Mouse (Mus musculus) limb, embryonic 14.5 days (tissue): ENCODE results near the gene Efna2. TPM values are rescaled to one million over a fixed set of nuclear protein-coding genes. Genes with fewer than 3 reads are reported as not detected.

Experiments used
- ATAC-seq: fragments of 200-750 bp; cut with Nextera tagmentation; 2 replicates; pipeline ENCODE4 v1.8.0; 2017; ENCODE audit warnings: low read depth, moderate number of reproducible peaks, moderate TSS enrichment; ENCODE audit not compliant: low FRiP score
- DNase-seq: peaks from one replicate; pipeline ENCODE4 v3.0.0-alpha.2; 2015; ENCODE audit warnings: low spot score
- H3K27ac ChIP-seq: fragments of 300-500 bp; sonication (generic); replicated peaks from 2 replicates; pipeline ENCODE4 v1.5.1; 2014; ENCODE audit warnings: low read depth, mild to moderate bottlenecking, low read length, moderate library complexity, mixed read lengths
- H3K27me3 ChIP-seq: fragments of 300-500 bp; sonication (generic); 2 replicates; pipeline ENCODE4 v1.6.1; 2014; ENCODE audit warnings: low read length, mixed read lengths; ENCODE audit not compliant: control insufficient read depth, insufficient read depth
- H3K36me3 ChIP-seq: fragments of 300-500 bp; sonication (generic); 2 replicates; pipeline ENCODE4 v1.6.1; 2014; ENCODE audit warnings: mild to moderate bottlenecking, low read length, moderate library complexity, mixed read lengths; ENCODE audit not compliant: control insufficient read depth, insufficient read depth
- H3K4me1 ChIP-seq: fragments of 300-500 bp; sonication (generic); 2 replicates; pipeline ENCODE4 v1.6.1; 2014; ENCODE audit warnings: antibody characterized with exemption, low read length, mixed read lengths; ENCODE audit not compliant: control insufficient read depth, insufficient read depth
- H3K4me2 ChIP-seq: fragments of 300-500 bp; sonication (generic); replicated peaks from 2 replicates; pipeline ENCODE4 v1.6.1; 2014; ENCODE audit warnings: low read depth, mild to moderate bottlenecking, low read length, moderate library complexity; ENCODE audit not compliant: severe bottlenecking
- H3K4me3 ChIP-seq: fragments of 300-500 bp; sonication (generic); replicated peaks from 2 replicates; pipeline ENCODE4 v1.5.1; 2014; ENCODE audit warnings: low read length
- H3K9ac ChIP-seq: fragments of 300-500 bp; sonication (generic); 2 replicates; pipeline ENCODE4 v1.6.1; 2014; ENCODE audit warnings: mild to moderate bottlenecking, low read depth, low read length, moderate library complexity; ENCODE audit not compliant: severe bottlenecking
- H3K9me3 ChIP-seq: fragments of 300-500 bp; sonication (generic); 2 replicates; pipeline ENCODE4 v1.6.1; 2016; ENCODE audit warnings: low read length; ENCODE audit not compliant: control insufficient read depth
- POLR2A ChIP-seq: fragments of 200-500 bp; IDR thresholded peaks from 2 replicates; pipeline ENCODE4 v1.8.0; 2012; ENCODE audit warnings: inconsistent platforms, mild to moderate bottlenecking, moderate library complexity, borderline replicate concordance; ENCODE audit not compliant: insufficient read depth, insufficient read length; ENCODE audit errors: extremely low read depth
- WGBS: fragments of 180-500 bp; shearing (Covaris S2); extraction: QIAGEN DNeasy Blood & Tissue Kit; methylation state at CpG from one replicate; pipeline ENCODE4 v1.1.7; 2014; 5-methylcytosine and 5-hydroxymethylcytosine counted together
- polyA plus RNA-seq, 2 experiments: library from polyadenylated mRNA; depleted of rRNA in 1 of 2; stranded (reverse) in 1 of 2; unstranded in 1 of 2; fragments of >200 nt; fragmentation: Nextera tagmentation in 1 of 2; extraction: Ambion mirVana in 1 of 2; gene quantifications; 2 replicates each; pipeline versions ENCODE4 v1.2.1 to v1.2.3; 2012 to 2014

The Efna2 gene
- polyA plus RNA-seq, 2 experiments: 31.5 to 41.7 TPM

DNA sequence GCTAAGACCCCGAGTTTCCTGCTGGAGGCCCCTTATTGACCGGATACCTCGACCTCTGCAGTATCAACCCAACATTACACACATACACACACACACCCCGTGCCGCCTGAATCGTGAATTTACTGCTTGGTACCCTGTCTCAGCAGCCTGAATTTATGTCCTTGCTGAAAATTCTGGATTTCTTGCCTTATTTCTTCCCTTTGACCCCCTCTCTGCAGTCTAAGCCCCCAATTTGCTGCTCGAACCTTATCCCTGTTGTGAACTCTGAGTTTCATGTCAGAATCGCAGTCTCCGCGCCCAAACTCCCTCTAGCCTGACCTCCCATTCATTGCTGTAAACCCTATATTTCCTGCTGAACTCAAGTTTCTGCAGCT, 47.9 kb downstream of the Efna2 start:
- peak overlapping the region; percentile 92 for H3K27ac ChIP-seq
- H3K9ac ChIP-seq: peak overlapping the region; percentile 91
- H3K27me3 ChIP-seq: no peaks in the 10 kb centered on the region
- H3K36me3 ChIP-seq: peaks cover 31% of the 10 kb centered on the region
- WGBS: 4% methylated on average over 10 of the region's 10 CpGs
- no peak for TF ChIP-seq POLR2A
- no peak for ATAC-seq
- H3K4me2 ChIP-seq: peak overlapping the region; percentile 93
- peak overlapping the region; percentile 91 for H3K4me3 ChIP-seq
- peaks cover 29% of the 10 kb centered on the region for H3K4me1 ChIP-seq
- DNase-seq: no peak
- no peaks in the 10 kb centered on the region for H3K9me3 ChIP-seq

DNA sequence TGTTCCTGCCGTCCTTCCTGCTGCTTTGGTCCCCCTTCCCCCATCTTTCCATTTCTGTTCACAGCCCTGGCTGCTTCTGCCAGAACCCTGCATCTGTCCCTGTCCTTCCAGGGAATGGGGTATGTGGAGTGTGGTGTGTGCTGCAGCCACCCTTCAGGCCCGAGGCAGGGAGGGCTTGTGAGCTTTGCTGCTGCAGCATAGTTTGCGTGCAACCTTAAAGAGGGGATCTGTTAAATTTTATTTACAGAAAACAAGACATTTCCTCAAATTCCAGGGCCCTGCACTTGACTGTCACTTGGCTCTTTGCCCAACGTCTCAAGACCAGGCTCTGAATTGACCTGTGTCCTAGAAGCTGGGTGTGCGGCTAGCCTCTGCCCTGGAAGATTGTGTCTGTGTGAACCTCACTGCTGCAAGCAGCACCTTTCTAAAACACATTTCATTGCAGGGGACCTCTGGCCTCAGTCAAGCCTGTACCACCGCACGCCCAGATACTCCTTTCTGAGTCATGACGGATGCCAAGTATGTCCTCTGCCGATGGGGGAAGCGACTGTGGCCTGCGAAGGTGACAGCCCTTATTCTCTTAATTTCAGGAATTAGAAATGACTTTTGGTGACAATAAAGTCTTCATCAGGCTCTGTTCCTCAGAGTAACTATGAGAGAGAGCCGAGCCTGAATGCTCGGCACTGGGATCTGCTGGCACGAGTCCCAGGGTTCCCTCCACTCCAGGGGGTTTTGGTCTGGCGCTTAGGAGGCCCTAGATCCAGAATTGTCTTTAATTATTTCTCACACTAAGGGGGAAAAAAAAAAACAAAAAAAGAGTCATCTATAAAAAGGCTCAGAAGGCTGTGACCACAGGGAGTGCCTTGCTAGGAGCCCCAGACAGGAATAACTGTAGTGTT, 48.8 kb downstream of the Efna2 start:
- peaks cover 41% of the 10 kb centered on the region for H3K36me3 ChIP-seq
- H3K4me2 ChIP-seq: peak overlapping the region; percentile 93
- DNase-seq (peak; percentile 18), ATAC-seq (no peak)
- H3K9ac ChIP-seq: peak overlapping the region; percentile 91
- no peak for TF ChIP-seq POLR2A
- H3K4me1 ChIP-seq: peaks cover 29% of the 10 kb centered on the region
- peak overlapping the region; percentile 91 for H3K4me3 ChIP-seq
- H3K27me3 ChIP-seq: no peaks in the 10 kb centered on the region
- H3K27ac ChIP-seq: peak overlapping the region; percentile 92; the same call in 1 of the 2 replicates
- no peaks in the 10 kb centered on the region for H3K9me3 ChIP-seq
- WGBS: 50% methylated on average over 15 of the region's 15 CpGs

DNA sequence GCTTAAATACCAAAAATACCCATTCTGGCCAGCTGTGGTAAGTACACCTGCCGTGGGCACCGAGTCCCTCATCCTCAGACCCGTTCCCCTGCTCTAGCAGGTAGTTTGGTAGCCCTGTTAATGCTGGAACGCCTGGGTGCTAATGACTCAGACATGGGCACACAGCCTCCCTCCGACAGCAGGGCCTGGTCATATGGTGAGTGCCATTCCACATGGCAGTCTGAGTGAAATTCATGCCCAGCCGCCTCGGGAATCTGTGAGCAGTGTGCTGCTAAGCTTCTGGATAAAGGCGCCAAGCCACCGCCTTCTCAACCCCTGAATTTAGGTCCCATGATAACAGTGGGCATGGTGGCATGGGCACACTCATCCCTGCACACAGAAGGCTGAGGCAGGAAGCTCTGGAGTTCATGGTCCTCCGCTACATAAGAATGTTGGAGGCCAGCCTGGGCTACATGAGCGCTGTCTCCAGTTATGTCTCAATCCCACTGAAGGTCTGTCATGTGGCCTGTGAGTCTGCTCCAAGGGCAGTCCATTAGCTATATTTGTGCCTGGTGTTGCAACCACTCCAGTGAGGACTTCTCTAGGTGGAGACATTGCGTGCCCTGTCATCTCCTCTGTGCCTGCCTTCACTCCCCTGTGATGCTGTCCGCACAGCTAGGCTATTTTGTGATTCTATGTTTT, 57.0 kb downstream of the Efna2 start:
- DNase-seq: no peak
- 94% methylated on average over 13 of the region's 13 CpGs for WGBS
- no peak for TF ChIP-seq POLR2A
- ATAC-seq: no peak
- H3K36me3 ChIP-seq: peaks cover 100% of the 10 kb centered on the region
- H3K4me2 ChIP-seq: no peak overlapping the region
- H3K4me1 ChIP-seq: no peaks in the 10 kb centered on the region
- H3K4me3 ChIP-seq: no peak overlapping the region
- no peak overlapping the region for H3K9ac ChIP-seq
- H3K27me3 ChIP-seq: no peaks in the 10 kb centered on the region
- no peak overlapping the region for H3K27ac ChIP-seq
- no peaks in the 10 kb centered on the region for H3K9me3 ChIP-seq

DNA sequence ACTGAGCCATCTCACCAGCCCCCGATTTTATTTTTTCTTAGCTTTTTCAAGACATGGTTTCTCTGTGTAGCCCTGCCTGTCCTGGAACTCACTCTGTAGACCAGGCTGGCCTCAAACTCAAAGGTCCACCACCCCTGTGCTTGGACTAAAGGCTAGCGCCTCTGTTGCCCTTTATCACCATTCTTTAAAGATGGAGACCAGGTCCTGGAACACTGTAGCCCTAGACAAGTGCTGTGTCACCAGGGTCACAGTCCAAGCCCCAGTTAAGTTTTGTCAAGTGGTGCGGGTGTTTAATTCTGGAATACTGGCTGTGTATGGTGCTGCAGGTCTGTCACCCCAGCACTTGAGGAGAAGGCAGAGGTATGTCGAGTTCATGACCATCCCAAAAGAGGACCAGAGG, 57.7 kb downstream of the Efna2 start:
- no peak for ATAC-seq
- no peak for DNase-seq
- Histone ChIP-seq H3K9me3 (no peaks in the 10 kb centered on the region), H3K4me2 (no peak overlapping the region), H3K4me1 (no peaks in the 10 kb centered on the region), H3K27me3 (no peaks in the 10 kb centered on the region), H3K27ac (no peak overlapping the region), H3K4me3 (no peak overlapping the region), H3K9ac (no peak overlapping the region), H3K36me3 (peaks cover 100% of the 10 kb centered on the region)
- 89% methylated on average over 4 of the region's 4 CpGs for WGBS
- TF ChIP-seq POLR2A: no peak

DNA sequence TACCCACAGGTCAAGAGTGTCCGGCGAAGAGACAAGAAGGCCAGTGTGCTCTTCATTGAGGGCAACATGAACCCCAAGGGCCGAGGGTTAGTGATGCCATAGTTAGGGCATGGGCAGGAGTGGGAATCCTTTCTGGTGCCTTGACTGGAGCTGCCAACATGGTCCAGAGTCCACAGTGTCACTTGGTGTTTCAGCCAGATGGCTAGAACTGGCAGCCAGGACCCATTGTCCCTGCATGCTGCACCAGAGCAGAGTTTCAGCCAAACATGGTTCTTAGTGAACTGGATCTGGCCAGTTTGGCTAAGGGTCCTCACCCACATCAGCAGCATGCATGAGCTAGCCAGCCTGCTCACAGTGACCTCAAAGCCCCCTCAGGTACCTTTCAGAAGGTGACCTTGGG, 59.0 kb downstream of the Efna2 start:
- 84% methylated on average over 3 of the region's 3 CpGs for WGBS
- no peak overlapping the region for H3K9ac ChIP-seq
- no peak overlapping the region for H3K27ac ChIP-seq
- no peak for TF ChIP-seq POLR2A
- H3K4me1 ChIP-seq: no peaks in the 10 kb centered on the region
- no peak overlapping the region for H3K4me3 ChIP-seq
- H3K36me3 ChIP-seq: peaks cover 100% of the 10 kb centered on the region
- H3K9me3 ChIP-seq: no peaks in the 10 kb centered on the region
- ATAC-seq (no peak), DNase-seq (no peak)
- no peak overlapping the region for H3K4me2 ChIP-seq
- no peaks in the 10 kb centered on the region for H3K27me3 ChIP-seq

Other genes with a start within 250 kb of the Efna2 start
- gene Wdr18, start 219.3 kb upstream of the Efna2 start, polyA plus RNA-seq (2012; rRNA removed): 58.7 and 78.5 TPM in 2 replicates
- 99.8 and 106 TPM in 2 replicates for gene Wdr18, start 219.3 kb upstream of the Efna2 start, polyA plus RNA-seq (2014; fragmentation: Nextera tagmentation; extraction: Ambion mirVana)
- gene Grin3b, start 208.8 kb upstream of the Efna2 start, polyA plus RNA-seq (2012; rRNA removed): 0.72 and 0.76 TPM in 2 replicates
- gene Grin3b, start 208.8 kb upstream of the Efna2 start, polyA plus RNA-seq (2014; fragmentation: Nextera tagmentation; extraction: Ambion mirVana): 0.23 and 0.55 TPM in 2 replicates
- 260 and 379 TPM in 2 replicates for gene Tmem259, start 195.2 kb upstream of the Efna2 start, polyA plus RNA-seq (2012; rRNA removed)
- 24.5 and 25.2 TPM in 2 replicates for gene Tmem259, start 195.2 kb upstream of the Efna2 start, polyA plus RNA-seq (2014; fragmentation: Nextera tagmentation; extraction: Ambion mirVana)
- gene Cnn2, start 190.9 kb upstream of the Efna2 start, polyA plus RNA-seq (2012; rRNA removed): 133 and 173 TPM in 2 replicates
- 273 and 290 TPM in 2 replicates for gene Cnn2, start 190.9 kb upstream of the Efna2 start, polyA plus RNA-seq (2014; fragmentation: Nextera tagmentation; extraction: Ambion mirVana)
- gene Abca7, start 183.0 kb upstream of the Efna2 start, polyA plus RNA-seq (2012; rRNA removed): 6.2 and 8.0 TPM in 2 replicates
- 2.2 and 2.4 TPM in 2 replicates for gene Abca7, start 183.0 kb upstream of the Efna2 start, polyA plus RNA-seq (2014; fragmentation: Nextera tagmentation; extraction: Ambion mirVana)
- 12.8 and 14.4 TPM in 2 replicates for gene Arhgap45, start 162.8 kb upstream of the Efna2 start, polyA plus RNA-seq (2012; rRNA removed)
- gene Arhgap45, start 162.8 kb upstream of the Efna2 start, polyA plus RNA-seq (2014; fragmentation: Nextera tagmentation; extraction: Ambion mirVana): 3.4 and 5.7 TPM in 2 replicates
- 287 and 350 TPM in 2 replicates for gene Polr2e, start 139.7 kb upstream of the Efna2 start, polyA plus RNA-seq (2012; rRNA removed)
- 247 and 248 TPM in 2 replicates for gene Polr2e, start 139.7 kb upstream of the Efna2 start, polyA plus RNA-seq (2014; fragmentation: Nextera tagmentation; extraction: Ambion mirVana)
- gene Gpx4, start 132.3 kb upstream of the Efna2 start, polyA plus RNA-seq (2012; rRNA removed): 372 and 379 TPM in 2 replicates
- gene Gpx4, start 132.3 kb upstream of the Efna2 start, polyA plus RNA-seq (2014; fragmentation: Nextera tagmentation; extraction: Ambion mirVana): 466 and 493 TPM in 2 replicates
- gene Sbno2, start 73.9 kb upstream of the Efna2 start, polyA plus RNA-seq (2012; rRNA removed): 24.9 and 29.5 TPM in 2 replicates
- 15.3 and 16.8 TPM in 2 replicates for gene Sbno2, start 73.9 kb upstream of the Efna2 start, polyA plus RNA-seq (2014; fragmentation: Nextera tagmentation; extraction: Ambion mirVana)
- gene Stk11, start 63.7 kb upstream of the Efna2 start, polyA plus RNA-seq (2012; rRNA removed): 133 and 147 TPM in 2 replicates
- gene Stk11, start 63.7 kb upstream of the Efna2 start, polyA plus RNA-seq (2014; fragmentation: Nextera tagmentation; extraction: Ambion mirVana): 30.1 and 32.4 TPM in 2 replicates
- gene Atp5d, start 40.9 kb upstream of the Efna2 start, polyA plus RNA-seq (2012; rRNA removed): 449 and 577 TPM in 2 replicates
- gene Atp5d, start 40.9 kb upstream of the Efna2 start, polyA plus RNA-seq (2014; fragmentation: Nextera tagmentation; extraction: Ambion mirVana): 477 TPM in 2 replicates
- gene Cbarp, start 38.6 kb upstream of the Efna2 start, polyA plus RNA-seq (2012; rRNA removed): 28.9 and 36.0 TPM in 2 replicates
- 7.5 and 9.3 TPM in 2 replicates for gene Cbarp, start 38.6 kb upstream of the Efna2 start, polyA plus RNA-seq (2014; fragmentation: Nextera tagmentation; extraction: Ambion mirVana)
- gene Midn, start 31.2 kb upstream of the Efna2 start, polyA plus RNA-seq (2012; rRNA removed): 108 and 161 TPM in 2 replicates
- gene Midn, start 31.2 kb upstream of the Efna2 start, polyA plus RNA-seq (2014; fragmentation: Nextera tagmentation; extraction: Ambion mirVana): 33.4 and 39.6 TPM in 2 replicates
- 286 and 289 TPM in 2 replicates for gene Cirbp, start 13.5 kb upstream of the Efna2 start, polyA plus RNA-seq (2012; rRNA removed)
- gene Cirbp, start 13.5 kb upstream of the Efna2 start, polyA plus RNA-seq (2014; fragmentation: Nextera tagmentation; extraction: Ambion mirVana): 101 and 106 TPM in 2 replicates
- 10.9 and 15.5 TPM in 2 replicates for gene 1600002K03Rik, start 6.5 kb upstream of the Efna2 start, polyA plus RNA-seq (2012; rRNA removed)
- gene 1600002K03Rik, start 6.5 kb upstream of the Efna2 start, polyA plus RNA-seq (2014; fragmentation: Nextera tagmentation; extraction: Ambion mirVana): 8.5 and 12.8 TPM in 2 replicates
- 91.5 and 93.4 TPM in 2 replicates for gene Mum1, start 47.0 kb downstream of the Efna2 start, polyA plus RNA-seq (2012; rRNA removed)
- gene Mum1, start 47.0 kb downstream of the Efna2 start, polyA plus RNA-seq (2014; fragmentation: Nextera tagmentation; extraction: Ambion mirVana): 50.1 and 57.3 TPM in 2 replicates
- gene Ndufs7, start 69.6 kb downstream of the Efna2 start, polyA plus RNA-seq (2012; rRNA removed): 338 and 449 TPM in 2 replicates
- 349 and 366 TPM in 2 replicates for gene Ndufs7, start 69.6 kb downstream of the Efna2 start, polyA plus RNA-seq (2014; fragmentation: Nextera tagmentation; extraction: Ambion mirVana)
- 74.1 and 80.5 TPM in 2 replicates for gene Gamt, start 81.5 kb downstream of the Efna2 start, polyA plus RNA-seq (2012; rRNA removed)
- 75.7 and 90.8 TPM in 2 replicates for gene Gamt, start 81.5 kb downstream of the Efna2 start, polyA plus RNA-seq (2014; fragmentation: Nextera tagmentation; extraction: Ambion mirVana)
- 243 and 272 TPM in 2 replicates for gene Dazap1, start 82.0 kb downstream of the Efna2 start, polyA plus RNA-seq (2012; rRNA removed)
- 46.1 and 50.7 TPM in 2 replicates for gene Dazap1, start 82.0 kb downstream of the Efna2 start, polyA plus RNA-seq (2014; fragmentation: Nextera tagmentation; extraction: Ambion mirVana)
- gene Rps15, start 113.0 kb downstream of the Efna2 start, polyA plus RNA-seq (2012; rRNA removed): 3,060 and 3,829 TPM in 2 replicates
- gene Rps15, start 113.0 kb downstream of the Efna2 start, polyA plus RNA-seq (2014; fragmentation: Nextera tagmentation; extraction: Ambion mirVana): 1,091 and 1,173 TPM in 2 replicates
- 2.5 and 3.3 TPM in 2 replicates for gene Apc2, start 116.5 kb downstream of the Efna2 start, polyA plus RNA-seq (2012; rRNA removed)
- gene Apc2, start 116.5 kb downstream of the Efna2 start, polyA plus RNA-seq (2014; fragmentation: Nextera tagmentation; extraction: Ambion mirVana): 1.5 and 1.8 TPM in 2 replicates
- gene 2310011J03Rik, start 141.1 kb downstream of the Efna2 start, polyA plus RNA-seq (2012; rRNA removed): 45.1 and 46.7 TPM in 2 replicates
- 45.1 and 46.1 TPM in 2 replicates for gene 2310011J03Rik, start 141.1 kb downstream of the Efna2 start, polyA plus RNA-seq (2014; fragmentation: Nextera tagmentation; extraction: Ambion mirVana)
- gene Pcsk4, start 150.0 kb downstream of the Efna2 start, polyA plus RNA-seq (2012; rRNA removed): 7.8 and 10.7 TPM in 2 replicates
- 4.2 and 5.9 TPM in 2 replicates for gene Pcsk4, start 150.0 kb downstream of the Efna2 start, polyA plus RNA-seq (2014; fragmentation: Nextera tagmentation; extraction: Ambion mirVana)
- gene Reep6, start 150.5 kb downstream of the Efna2 start, polyA plus RNA-seq (2012; rRNA removed): 3.9 TPM in 2 replicates
- 9.9 and 10.5 TPM in 2 replicates for gene Reep6, start 150.5 kb downstream of the Efna2 start, polyA plus RNA-seq (2014; fragmentation: Nextera tagmentation; extraction: Ambion mirVana)
- 16.5 and 21.9 TPM in 2 replicates for gene Adamtsl5, start 168.9 kb downstream of the Efna2 start, polyA plus RNA-seq (2012; rRNA removed)
- 6.5 and 6.7 TPM in 2 replicates for gene Adamtsl5, start 168.9 kb downstream of the Efna2 start, polyA plus RNA-seq (2014; fragmentation: Nextera tagmentation; extraction: Ambion mirVana)
- gene Plk5, start 177.0 kb downstream of the Efna2 start, polyA plus RNA-seq (2012; rRNA removed): 1.8 and 1.9 TPM in 2 replicates
- 0.48 and 0.88 TPM in 2 replicates for gene Plk5, start 177.0 kb downstream of the Efna2 start, polyA plus RNA-seq (2014; fragmentation: Nextera tagmentation; extraction: Ambion mirVana)
- 44.0 and 60.0 TPM in 2 replicates for gene Mex3d, start 208.2 kb downstream of the Efna2 start, polyA plus RNA-seq (2012; rRNA removed)
- gene Mex3d, start 208.2 kb downstream of the Efna2 start, polyA plus RNA-seq (2014; fragmentation: Nextera tagmentation; extraction: Ambion mirVana): 8.2 and 9.0 TPM in 2 replicates
- gene Mbd3, start 220.1 kb downstream of the Efna2 start, polyA plus RNA-seq (2012; rRNA removed): 267 and 270 TPM in 2 replicates
- 196 and 214 TPM in 2 replicates for gene Mbd3, start 220.1 kb downstream of the Efna2 start, polyA plus RNA-seq (2014; fragmentation: Nextera tagmentation; extraction: Ambion mirVana)
- gene Uqcr11, start 227.3 kb downstream of the Efna2 start, polyA plus RNA-seq (2012; rRNA removed): 572 and 718 TPM in 2 replicates
- gene Uqcr11, start 227.3 kb downstream of the Efna2 start, polyA plus RNA-seq (2014; fragmentation: Nextera tagmentation; extraction: Ambion mirVana): 617 and 707 TPM in 2 replicates